Comparison of ENCODE assay signal across 1 mouse cellular context in the genomic region with DNA sequence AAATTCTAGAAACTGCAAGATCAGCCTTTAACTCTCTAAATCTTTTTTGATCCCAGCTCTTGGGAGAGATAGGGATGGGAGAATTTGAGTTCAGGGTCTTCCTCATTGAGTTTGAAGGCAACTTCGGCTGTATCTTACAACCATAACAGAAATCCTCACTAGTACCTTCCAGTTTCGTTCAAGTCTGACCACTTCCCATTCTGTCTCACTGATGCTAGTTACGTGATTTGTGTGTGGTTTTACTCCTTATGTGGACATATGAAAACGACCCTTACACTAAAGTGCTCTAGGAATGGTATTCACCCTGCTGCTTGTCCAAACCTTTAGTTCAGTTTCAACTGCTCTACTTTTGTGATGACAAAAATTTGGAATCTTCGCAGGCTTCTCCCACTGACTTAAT.
TF ChIP-seq lines count a peak whose summit lies in the region.

No protein-coding gene starts in this region.

TF ChIP-seq in CH12.LX, 34 proteins besides CTCF, POLR2A, EP300 and RAD21:
- TF ChIP-seq JUN (IDR thresholded peaks at IDR 0.05; ENCODE audit: insufficient read depth, low read depth, low read length): no peak
- no peak for TF ChIP-seq JUND (conservative IDR thresholded peaks at IDR 0.05; ENCODE audit: low read depth, low read length)
- TF ChIP-seq ZC3H11A (IDR thresholded peaks at IDR 0.05; ENCODE audit: low read depth, low read length): no peak
- TF ChIP-seq MEF2A (IDR thresholded peaks at IDR 0.05; ENCODE audit: borderline replicate concordance, low read depth, low read length): no peak
